Mouse (Mus musculus) midbrain, embryonic 14.5 days (tissue): ENCODE measurements at regions not wholly inside any gene's neighbourhood (a gene's known extent, or its start where the extent isn't known, plus 50 kb on each side); places are given as distances from the start of the nearest gene placed in this dataset.

ENCODE experiments used
- ATAC-seq: fragments of 200-750 bp; cut with Nextera tagmentation; 2 replicates; pipeline ENCODE4 v1.8.0; 2017; ENCODE audit warnings: moderate number of reproducible peaks, moderate library complexity; ENCODE audit not compliant: low FRiP score, low TSS enrichment
- DNase-seq: peaks from one replicate; pipeline ENCODE4 v3.0.0-alpha.2; 2015
- H3K27ac ChIP-seq: fragments of 300-500 bp; sonication (generic); replicated peaks from 2 replicates; pipeline ENCODE4 v1.5.1; 2014; ENCODE audit warnings: mild to moderate bottlenecking, low read depth, low read length, moderate library complexity
- H3K27me3 ChIP-seq: fragments of 300-500 bp; sonication (generic); 2 replicates; pipeline ENCODE4 v1.6.1; 2014; ENCODE audit warnings: low read length, control low read depth, mixed read lengths; ENCODE audit not compliant: control insufficient read depth, insufficient read depth
- H3K36me3 ChIP-seq: fragments of 300-500 bp; sonication (generic); 2 replicates; pipeline ENCODE4 v1.6.1; 2014; ENCODE audit warnings: low read length, control low read depth; ENCODE audit not compliant: control insufficient read depth, insufficient read depth
- H3K4me1 ChIP-seq: fragments of 300-500 bp; sonication (generic); 2 replicates; pipeline ENCODE4 v1.6.1; 2014; ENCODE audit warnings: mild to moderate bottlenecking, antibody characterized with exemption, low read length, control low read depth; ENCODE audit not compliant: control insufficient read depth, insufficient read depth
- H3K4me2 ChIP-seq: fragments of 300-500 bp; sonication (generic); 2 replicates; pipeline ENCODE4 v1.6.1; 2014; ENCODE audit warnings: mild to moderate bottlenecking, low read length, moderate library complexity
- H3K4me3 ChIP-seq: fragments of 300-500 bp; sonication (generic); replicated peaks from 2 replicates; pipeline ENCODE4 v1.5.1; 2014; ENCODE audit warnings: low read depth, low read length
- H3K9ac ChIP-seq: fragments of 300-500 bp; sonication (generic); replicated peaks from 2 replicates; pipeline ENCODE4 v1.6.1; 2014; ENCODE audit warnings: mild to moderate bottlenecking, low read length, moderate library complexity
- H3K9me3 ChIP-seq: fragments of 300-500 bp; sonication (generic); 2 replicates; pipeline ENCODE4 v1.6.1; 2016; ENCODE audit warnings: low read length, control low read depth, mixed read lengths; ENCODE audit not compliant: control insufficient read depth
- WGBS: fragments of 180-500 bp; shearing (Covaris S2); extraction: QIAGEN DNeasy Blood & Tissue Kit; methylation state at CpG from one replicate; pipeline ENCODE4 v1.1.7; 2014; 5-methylcytosine and 5-hydroxymethylcytosine counted together

- Histone ChIP-seq H3K4me2 (no peak overlapping the region), H3K27me3 (no peaks in the 10 kb centered on the region), H3K9me3 (no peaks in the 10 kb centered on the region), H3K4me3 (no peak overlapping the region), H3K9ac (no peak overlapping the region), H3K27ac (no peak overlapping the region), H3K36me3 (no peaks in the 10 kb centered on the region), H3K4me1 (0 out of 2 replicates have a peak, but pooled peaks cover 5% of the 10 kb centered on the region)
- DNase-seq (no peak), ATAC-seq (no peak)
- 69% methylated on average over 9 of the region's 9 CpGs for WGBS
Measured at GRCm38 (mm10) chr15:51289916-51290315, 2594.8 kb upstream of the Gm7489 start.

- no peaks in the 10 kb centered on the region for H3K27me3 ChIP-seq
- H3K9ac ChIP-seq, result no peak overlapping the region
- DNase-seq (no peak), ATAC-seq (no peak)
- WGBS, result 93% methylated on average over 6 of the region's 6 CpGs
- H3K9me3 ChIP-seq, result no peaks in the 10 kb centered on the region
- H3K4me3 ChIP-seq, result no peak overlapping the region
- H3K27ac ChIP-seq, result no peak overlapping the region
- H3K4me2 ChIP-seq, result no peak overlapping the region
- H3K36me3 ChIP-seq, result no peaks in the 10 kb centered on the region
- H3K4me1 ChIP-seq, result 0 out of 2 replicates have a peak, but pooled peaks cover 5% of the 10 kb centered on the region
Measured at GRCm38 (mm10) chr15:51291183-51291582, 2593.5 kb upstream of the Gm7489 start.

- ATAC-seq, result no peak
Measured at GRCm38 (mm10) chr15:51296841-51297240, 2587.9 kb upstream of the Gm7489 start.

GRCm38 (mm10) chr15:51318072-51318471, 2566.6 kb upstream of the Gm7489 start:
- Histone ChIP-seq H3K4me2 (no peak overlapping the region), H3K27ac (no peak overlapping the region), H3K4me3 (no peak overlapping the region), H3K27me3 (no peaks in the 10 kb centered on the region), H3K4me1 (no peaks in the 10 kb centered on the region), H3K9me3 (no peaks in the 10 kb centered on the region), H3K36me3 (no peaks in the 10 kb centered on the region), H3K9ac (no peak overlapping the region)
- WGBS, result 79% methylated on average over 1 of the region's 1 CpGs
- DNase-seq (no peak), ATAC-seq (no peak)

More at GRCm38 (mm10) chr15:51296841-51297240, 2587.9 kb upstream of the Gm7489 start:
- H3K4me1 ChIP-seq, result no peaks in the 10 kb centered on the region
- no peaks in the 10 kb centered on the region for H3K36me3 ChIP-seq
- H3K9me3 ChIP-seq, result no peaks in the 10 kb centered on the region
- DNase-seq, result no peak
- no peak overlapping the region for H3K4me2 ChIP-seq
- no peak overlapping the region for H3K9ac ChIP-seq
- no peak overlapping the region for H3K4me3 ChIP-seq
- no peak overlapping the region for H3K27ac ChIP-seq
- no peaks in the 10 kb centered on the region for H3K27me3 ChIP-seq

GRCm38 (mm10) chr15:51318760-51319159, 2565.9 kb upstream of the Gm7489 start:
- Histone ChIP-seq H3K4me1 (no peaks in the 10 kb centered on the region), H3K9ac (no peak overlapping the region), H3K9me3 (no peaks in the 10 kb centered on the region), H3K36me3 (no peaks in the 10 kb centered on the region), H3K4me3 (no peak overlapping the region), H3K27me3 (no peaks in the 10 kb centered on the region), H3K27ac (no peak overlapping the region), H3K4me2 (no peak overlapping the region)
- ATAC-seq (no peak), DNase-seq (no peak)
- 81% methylated on average over 2 of the region's 2 CpGs for WGBS

- no peaks in the 10 kb centered on the region for H3K9me3 ChIP-seq
- no peaks in the 10 kb centered on the region for H3K27me3 ChIP-seq
- H3K4me1 ChIP-seq, result no peaks in the 10 kb centered on the region
- no peak for ATAC-seq
- no peak overlapping the region for H3K4me3 ChIP-seq
- no peak for DNase-seq
- no peak overlapping the region for H3K27ac ChIP-seq
- H3K9ac ChIP-seq, result no peak overlapping the region
- WGBS, result 80% methylated on average over 10 of the region's 10 CpGs
- H3K36me3 ChIP-seq, result no peaks in the 10 kb centered on the region
- no peak overlapping the region for H3K4me2 ChIP-seq
Measured at GRCm38 (mm10) chr15:51320366-51320894, 2564.3 kb upstream of the Gm7489 start.

- no peak overlapping the region for H3K4me3 ChIP-seq
- 89% methylated on average over 5 of the region's 5 CpGs for WGBS
- H3K27ac ChIP-seq, result no peak overlapping the region
- no peaks in the 10 kb centered on the region for H3K4me1 ChIP-seq
- ATAC-seq (no peak), DNase-seq (no peak)
- H3K27me3 ChIP-seq, result no peaks in the 10 kb centered on the region
- no peak overlapping the region for H3K9ac ChIP-seq
- no peaks in the 10 kb centered on the region for H3K36me3 ChIP-seq
- H3K4me2 ChIP-seq, result no peak overlapping the region
- H3K9me3 ChIP-seq, result no peaks in the 10 kb centered on the region
Measured at GRCm38 (mm10) chr15:51323284-51323683, 2561.4 kb upstream of the Gm7489 start.

GRCm38 (mm10) chr15:51324211-51324610, 2560.5 kb upstream of the Gm7489 start:
- ATAC-seq (no peak), DNase-seq (no peak)
- Histone ChIP-seq H3K27ac (no peak overlapping the region), H3K9ac (no peak overlapping the region), H3K36me3 (no peaks in the 10 kb centered on the region), H3K4me2 (no peak overlapping the region), H3K4me1 (no peaks in the 10 kb centered on the region), H3K27me3 (no peaks in the 10 kb centered on the region), H3K9me3 (no peaks in the 10 kb centered on the region), H3K4me3 (no peak overlapping the region)
- WGBS, result 92% methylated on average over 5 of the region's 5 CpGs

GRCm38 (mm10) chr15:51327702-51328101, 2557.0 kb upstream of the Gm7489 start:
- H3K27me3 ChIP-seq, result no peaks in the 10 kb centered on the region
- H3K4me1 ChIP-seq, result no peaks in the 10 kb centered on the region
- H3K36me3 ChIP-seq, result no peaks in the 10 kb centered on the region
- ATAC-seq (no peak), DNase-seq (no peak)
- H3K4me2 ChIP-seq, result no peak overlapping the region
- H3K4me3 ChIP-seq, result no peak overlapping the region
- H3K27ac ChIP-seq, result no peak overlapping the region
- 82% methylated on average over 5 of the region's 5 CpGs for WGBS
- no peaks in the 10 kb centered on the region for H3K9me3 ChIP-seq
- no peak overlapping the region for H3K9ac ChIP-seq
